Mouse (Mus musculus): ENCODE data around the gene Tm4sf20.

Tm4sf20 gene

GRCm38 (mm10) chr1:82724339-82725025 lies 43.8 kb downstream of the Tm4sf20 start, which contains the start of gene Mff:
Mff (plus strand) TSS chr1:82724890.
- intact Hi-C loops (cut with DNase I) = no loop called here

- intact Hi-C loops (cut with DNase I) = no loop called here
These were observed 50.3 kb downstream of the Tm4sf20 start for GRCm38 (mm10) chr1:82717816-82718512.

Measured in adrenal gland (tissue).